Mouse (Mus musculus): ENCODE measurements around the gene Gm17651. TPM values are rescaled to one million over a fixed set of nuclear protein-coding genes. Genes with fewer than 3 reads are reported as not detected.

The Gm17651 gene
- polyA plus RNA-seq, 1 experiment from 2014 or later = not detected

DNA sequence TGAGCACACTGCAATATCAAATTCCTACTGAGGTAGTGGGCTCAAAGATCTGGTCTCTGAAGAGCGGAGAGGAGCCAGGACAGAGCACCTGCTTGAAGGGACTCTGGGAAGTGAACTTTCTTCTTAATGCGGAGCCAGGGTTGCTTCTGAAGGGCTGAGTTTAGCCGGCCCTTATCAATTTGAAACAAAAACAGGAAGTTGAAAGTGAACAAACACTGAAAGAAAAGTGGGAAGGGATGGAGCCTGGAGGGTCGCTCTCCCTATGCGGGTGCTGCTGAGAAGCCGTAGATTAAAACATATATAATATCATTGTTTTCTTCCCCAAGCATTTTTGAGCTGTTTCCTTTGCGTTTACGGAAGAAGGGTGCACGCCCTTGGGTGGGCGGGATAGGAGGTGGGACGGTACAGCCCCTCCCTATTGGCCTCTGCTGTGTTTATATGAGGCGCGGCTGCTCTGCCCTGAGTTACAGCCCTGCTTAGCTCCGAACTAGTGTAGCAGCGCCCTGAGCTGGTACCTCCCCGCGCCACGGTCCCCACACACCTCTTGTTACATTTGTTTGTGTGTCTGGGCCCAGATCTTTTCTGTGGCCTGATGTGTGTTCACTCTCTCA is 46.0 kb downstream of the Gm17651 start, which contains the start of gene Fmo5:
Gene Fmo5 (plus strand): TSS at position 414 of the 611 bp plus-strand sequence.
- Histone ChIP-seq H3K36me3 (ENCODE audit: control insufficient read depth, insufficient read depth, low read length) (no peaks in the 10 kb centered on the region), H3K27me3 (ENCODE audit: control insufficient read depth, insufficient read depth, low read length) (no peaks in the 10 kb centered on the region; the same call in 1 of the 2 replicates), H3K27ac (ENCODE audit: low read depth, low read length) (no peak within 1 kb of the TSS), H3K4me2 (peak within 1 kb of the TSS; percentile 45), H3K9ac (ENCODE audit: low read length) (peak within 1 kb of the TSS; percentile 46), H3K4me1 (ENCODE audit: control insufficient read depth, insufficient read depth, low read length) (no peaks in the 10 kb centered on the region), H3K9me3 (ENCODE audit: control insufficient read depth, low read length) (no peaks in the 10 kb centered on the region), H3K4me3 (ENCODE audit: low read depth, low read length) (peak within 1 kb of the TSS; percentile 24)
- DNase-seq (ENCODE audit: low spot score, missing footprints) = peak; percentile 85
- no peak for ATAC-seq (ENCODE audit: low FRiP score)
- WGBS = 6% methylated on average over 18 of the region's 18 CpGs

DNA sequence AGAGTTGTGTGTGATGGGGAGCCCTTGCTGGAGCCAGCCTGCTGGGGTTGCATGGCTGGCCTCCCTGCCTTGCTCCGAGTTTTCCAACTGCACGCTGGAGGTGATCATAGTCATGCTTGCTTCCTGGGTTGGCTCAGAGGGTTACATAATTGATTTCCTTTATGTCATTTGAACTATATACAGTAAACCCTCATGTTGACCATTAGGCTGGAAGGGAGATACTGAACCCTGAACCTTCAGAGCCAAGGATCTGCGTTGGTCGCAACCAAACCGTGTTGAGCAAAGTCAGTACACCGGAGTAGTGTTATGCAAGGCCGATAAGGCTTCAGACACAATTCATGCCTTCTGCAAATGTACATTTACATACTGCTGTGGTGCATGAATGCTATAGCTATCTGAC is 46.6 kb downstream of the Gm17651 start:
- Histone ChIP-seq H3K36me3 (ENCODE audit: control insufficient read depth, insufficient read depth, low read length) (no peaks in the 10 kb centered on the region), H3K9me3 (ENCODE audit: control insufficient read depth, low read length) (no peaks in the 10 kb centered on the region), H3K4me2 (no peak overlapping the region), H3K4me1 (ENCODE audit: control insufficient read depth, insufficient read depth, low read length) (no peaks in the 10 kb centered on the region), H3K27me3 (ENCODE audit: control insufficient read depth, insufficient read depth, low read length) (no peaks in the 10 kb centered on the region; the same call in 1 of the 2 replicates), H3K4me3 (ENCODE audit: low read depth, low read length) (no peak overlapping the region), H3K27ac (ENCODE audit: low read depth, low read length) (no peak overlapping the region), H3K9ac (ENCODE audit: low read length) (no peak overlapping the region)
- WGBS = 85% methylated on average over 7 of the region's 7 CpGs
- no peak for DNase-seq (ENCODE audit: low spot score, missing footprints)
- ATAC-seq (ENCODE audit: low FRiP score) = no peak

DNA sequence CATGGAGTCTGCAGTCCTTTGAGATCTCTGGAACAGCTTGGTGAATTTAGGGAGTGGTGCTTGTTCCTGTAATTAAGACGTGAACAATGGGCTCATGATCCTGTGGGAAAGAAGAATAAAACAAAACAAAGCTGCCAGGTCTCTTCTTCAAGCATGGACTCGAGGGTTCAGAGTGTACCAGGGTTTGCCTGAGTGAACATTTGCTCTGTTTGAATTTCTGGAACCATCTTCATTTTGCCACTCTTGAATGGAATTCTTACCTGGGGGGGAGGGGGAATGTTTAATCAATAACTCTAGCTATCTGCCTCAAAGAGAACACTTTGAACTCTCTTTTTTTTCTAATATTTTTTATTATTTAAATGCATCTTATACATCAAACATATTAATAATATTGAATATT is 49.9 kb downstream of the Gm17651 start:
- Histone ChIP-seq H3K4me1 (ENCODE audit: control insufficient read depth, insufficient read depth, low read length) (no peaks in the 10 kb centered on the region), H3K4me2 (no peak overlapping the region), H3K9me3 (ENCODE audit: control insufficient read depth, low read length) (no peaks in the 10 kb centered on the region), H3K9ac (ENCODE audit: low read length) (no peak overlapping the region), H3K36me3 (ENCODE audit: control insufficient read depth, insufficient read depth, low read length) (no peaks in the 10 kb centered on the region), H3K27me3 (ENCODE audit: control insufficient read depth, insufficient read depth, low read length) (no peaks in the 10 kb centered on the region; the same call in 1 of the 2 replicates), H3K4me3 (ENCODE audit: low read depth, low read length) (no peak overlapping the region), H3K27ac (ENCODE audit: low read depth, low read length) (no peak overlapping the region)
- no peak for ATAC-seq (ENCODE audit: low FRiP score)
- DNase-seq (ENCODE audit: low spot score, missing footprints) = no peak
- WGBS = 45% methylated on average over 2 of the region's 2 CpGs

Small RNAs within 50 kb of the gene (microRNA-seq; reads per million reads assigned to microRNA genes)
- gene Mir7225 = not detected

Other genes starting within 250 kb of the Gm17651 start
- 20.1 and 20.4 TPM in 2 replicates for gene Chd1l, start 64.5 kb downstream of the Gm17651 start, polyA plus RNA-seq (2014; fragmentation: Nextera tagmentation; extraction: Ambion mirVana)
- 0.40 and 0.77 TPM in 2 replicates for gene Fmo5, start 45.9 kb downstream of the Gm17651 start, polyA plus RNA-seq (2014; fragmentation: Nextera tagmentation; extraction: Ambion mirVana)
- 6.4 and 6.9 TPM in 2 replicates for gene Prkab2, start 16.5 kb downstream of the Gm17651 start, polyA plus RNA-seq (2014; fragmentation: Nextera tagmentation; extraction: Ambion mirVana)
- 27.6 and 29.1 TPM in 2 replicates for gene Pde4dip, start 214.0 kb upstream of the Gm17651 start, polyA plus RNA-seq (2014; fragmentation: Nextera tagmentation; extraction: Ambion mirVana)
- 122 and 127 TPM in 2 replicates for gene Sec22b, start 226.5 kb upstream of the Gm17651 start, polyA plus RNA-seq (2014; fragmentation: Nextera tagmentation; extraction: Ambion mirVana)